Mouse (Mus musculus) kidney, postnatal 0 days (tissue): ENCODE measurements around the gene Fan1. TPM values are rescaled to one million over a fixed set of nuclear protein-coding genes. Genes with fewer than 3 reads are reported as not detected.

ENCODE experiments used
- ATAC-seq: fragments of 200-750 bp; cut with Nextera tagmentation; replicated peaks from 2 replicates; pipeline ENCODE4 v1.8.0; 2017; ENCODE audit warnings: low read depth, moderate number of reproducible peaks, moderate TSS enrichment, moderate library complexity; ENCODE audit not compliant: low FRiP score
- DNase-seq: peaks from one replicate; pipeline ENCODE4 v3.0.0-alpha.2; 2016; ENCODE audit warnings: low spot score
- H3K27ac ChIP-seq: fragments of 300-500 bp; sonication (generic); 2 replicates; pipeline ENCODE4 v1.5.1; 2014; ENCODE audit warnings: mild to moderate bottlenecking
- H3K27me3 ChIP-seq: fragments of 300-500 bp; sonication (generic); 2 replicates; pipeline ENCODE4 v1.6.1; 2014; ENCODE audit warnings: low read length, mixed read lengths; ENCODE audit not compliant: insufficient read depth
- H3K36me3 ChIP-seq: fragments of 300-500 bp; sonication (generic); 2 replicates; pipeline ENCODE4 v1.6.1; 2014; ENCODE audit warnings: low read length, mixed read lengths; ENCODE audit not compliant: insufficient read depth
- H3K4me1 ChIP-seq: fragments of 300-500 bp; sonication (generic); replicated peaks from 2 replicates; pipeline ENCODE4 v1.6.1; 2014; ENCODE audit warnings: antibody characterized with exemption, low read length, mixed read lengths; ENCODE audit not compliant: insufficient read depth
- H3K4me2 ChIP-seq: fragments of 300-500 bp; sonication (generic); 2 replicates; pipeline ENCODE4 v1.6.1; 2014; ENCODE audit warnings: mild to moderate bottlenecking, low read length, moderate library complexity, mixed read lengths
- H3K4me3 ChIP-seq: fragments of 300-500 bp; sonication (generic); replicated peaks from 2 replicates; pipeline ENCODE4 v1.5.1; 2014; ENCODE audit warnings: low read depth, low read length
- H3K9ac ChIP-seq: fragments of 300-500 bp; sonication (generic); 2 replicates; pipeline ENCODE4 v1.6.1; 2014; ENCODE audit warnings: low read depth, low read length
- H3K9me3 ChIP-seq: fragments of 300-500 bp; sonication (generic); replicated peaks from 2 replicates; pipeline ENCODE4 v1.6.1; 2016; ENCODE audit warnings: low read length, inconsistent platforms, mixed read lengths
- CTCF ChIP-seq: IDR thresholded peaks from 2 replicates; pipeline ENCODE4 v1.5.1; 2016; ENCODE audit warnings: antibody characterized with exemption, low read depth, mild to moderate bottlenecking, moderate library complexity
- WGBS: fragments of 180-500 bp; shearing (Covaris S2); extraction: QIAGEN DNeasy Blood & Tissue Kit; methylation state at CpG from one replicate; pipeline ENCODE4 v1.1.7; 2014; 5-methylcytosine and 5-hydroxymethylcytosine counted together
- polyA plus RNA-seq: library from polyadenylated mRNA; unstranded; fragments of >200 nt; fragmentation: Nextera tagmentation; extraction: Ambion mirVana; gene quantifications from 2 replicates; pipeline ENCODE4 v1.2.1, GENCODE M21; 2015

The Fan1 gene
- polyA plus RNA-seq, 1 experiment from 2014 or later: 4.0 TPM

GRCm38 (mm10) chr7:64349147-64349861, 24.6 kb downstream of the Fan1 start:
- H3K36me3 ChIP-seq: peaks cover 12% of the 10 kb centered on the region; the same call in 1 of the 2 replicates
- no peak overlapping the region for H3K27ac ChIP-seq
- no peaks in the 10 kb centered on the region for H3K27me3 ChIP-seq
- H3K9me3 ChIP-seq: no peaks in the 10 kb centered on the region
- no peak for DNase-seq
- no peak for TF ChIP-seq CTCF
- H3K4me2 ChIP-seq: no peak overlapping the region
- no peak overlapping the region for H3K9ac ChIP-seq
- no peak for ATAC-seq
- H3K4me1 ChIP-seq: no peaks in the 10 kb centered on the region
- 87% methylated on average over 15 of the region's 15 CpGs for WGBS
- H3K4me3 ChIP-seq: no peak overlapping the region

GRCm38 (mm10) chr7:64347813-64348212, 26.1 kb downstream of the Fan1 start:
- TF ChIP-seq CTCF: no peak
- 81% methylated on average over 1 of the region's 1 CpGs for WGBS
- Histone ChIP-seq H3K4me3 (no peak overlapping the region), H3K27me3 (no peaks in the 10 kb centered on the region), H3K9ac (no peak overlapping the region), H3K4me1 (no peaks in the 10 kb centered on the region), H3K4me2 (no peak overlapping the region), H3K9me3 (no peaks in the 10 kb centered on the region), H3K27ac (no peak overlapping the region), H3K36me3 (peaks cover 12% of the 10 kb centered on the region; the same call in 1 of the 2 replicates)
- DNase-seq (no peak), ATAC-seq (no peak)

- no peak overlapping the region for H3K4me2 ChIP-seq
- DNase-seq: no peak
- no peak overlapping the region for H3K9ac ChIP-seq
- no peak for TF ChIP-seq CTCF
- H3K9me3 ChIP-seq: no peaks in the 10 kb centered on the region
- H3K4me3 ChIP-seq: no peak overlapping the region
- no peaks in the 10 kb centered on the region for H3K4me1 ChIP-seq
- WGBS: 83% methylated on average over 1 of the region's 1 CpGs
- ATAC-seq: no peak
- H3K27me3 ChIP-seq: no peaks in the 10 kb centered on the region
- peaks cover 45% of the 10 kb centered on the region for H3K36me3 ChIP-seq
- H3K27ac ChIP-seq: no peak overlapping the region
Observed at GRCm38 (mm10) chr7:64332686-64333085, 41.2 kb downstream of the Fan1 start.

- H3K27me3 ChIP-seq: no peaks in the 10 kb centered on the region
- H3K4me1 ChIP-seq: no peaks in the 10 kb centered on the region
- no peak for TF ChIP-seq CTCF
- no peak for ATAC-seq
- no peaks in the 10 kb centered on the region for H3K9me3 ChIP-seq
- 84% methylated on average over 3 of the region's 3 CpGs for WGBS
- DNase-seq: no peak
- no peak overlapping the region for H3K27ac ChIP-seq
- no peak overlapping the region for H3K9ac ChIP-seq
- H3K4me3 ChIP-seq: no peak overlapping the region
- no peak overlapping the region for H3K4me2 ChIP-seq
- H3K36me3 ChIP-seq: peaks cover 37% of the 10 kb centered on the region
Observed at GRCm38 (mm10) chr7:64331309-64331708, 42.6 kb downstream of the Fan1 start.

- TF ChIP-seq CTCF: no peak
- no peak overlapping the region for H3K27ac ChIP-seq
- no peaks in the 10 kb centered on the region for H3K27me3 ChIP-seq
- H3K4me2 ChIP-seq: no peak overlapping the region
- no peak overlapping the region for H3K9ac ChIP-seq
- DNase-seq: no peak
- 0 out of 2 replicates have a peak, but pooled peaks cover 20% of the 10 kb centered on the region for H3K36me3 ChIP-seq
- no peaks in the 10 kb centered on the region for H3K4me1 ChIP-seq
- 83% methylated on average over 4 of the region's 4 CpGs for WGBS
- H3K4me3 ChIP-seq: no peak overlapping the region
- no peaks in the 10 kb centered on the region for H3K9me3 ChIP-seq
- no peak for ATAC-seq
Observed at GRCm38 (mm10) chr7:64327486-64327885, 46.4 kb downstream of the Fan1 start.

GRCm38 (mm10) chr7:64326892-64327291, 47.0 kb downstream of the Fan1 start:
- H3K27me3 ChIP-seq: no peaks in the 10 kb centered on the region
- H3K4me1 ChIP-seq: no peaks in the 10 kb centered on the region
- H3K9me3 ChIP-seq: no peaks in the 10 kb centered on the region
- no peak overlapping the region for H3K4me3 ChIP-seq
- DNase-seq (peak; percentile 67), ATAC-seq (peak; percentile 73; the same call in 1 of the 2 replicates)
- 19% methylated on average over 1 of the region's 1 CpGs for WGBS
- TF ChIP-seq CTCF: peak; percentile 83
- H3K9ac ChIP-seq: no peak overlapping the region
- H3K4me2 ChIP-seq: no peak overlapping the region
- 0 out of 2 replicates have a peak, but pooled peaks cover 18% of the 10 kb centered on the region for H3K36me3 ChIP-seq
- H3K27ac ChIP-seq: no peak overlapping the region
